Mouse (Mus musculus): ENCODE measurements around the gene Dhtkd1. TPM values are rescaled to one million over a fixed set of nuclear protein-coding genes. Genes with fewer than 3 reads are reported as not detected.
A peak's percentile ranks its signal among the peaks of the same experiment; 100 is the strongest.

Gene Dhtkd1
- polyA plus RNA-seq, 1 experiment from 2014 or later: 3.6 TPM

DNA sequence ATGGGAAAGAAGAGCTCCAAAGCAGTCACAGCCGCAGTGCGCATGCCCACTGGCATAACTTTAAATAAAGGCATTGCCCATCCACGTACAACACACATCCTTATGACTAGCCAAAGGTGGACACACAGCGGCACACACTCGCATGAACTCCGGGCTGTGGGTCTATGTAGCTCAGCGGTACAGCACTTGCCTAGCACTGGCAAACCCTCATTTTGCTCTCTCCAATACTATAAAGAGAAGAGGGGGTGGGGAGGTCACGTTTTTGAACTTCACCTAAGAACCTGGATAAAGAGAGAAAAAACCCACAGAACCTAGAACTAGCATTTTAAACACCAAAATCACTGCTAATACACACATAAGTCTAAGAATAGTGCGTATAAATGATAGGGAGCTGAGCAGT, 1.7 kb downstream of the Dhtkd1 start:
- WGBS: 95% methylated on average over 9 of the region's 9 CpGs
- DNase-seq (ENCODE audit: low spot score): no peak
- no peak for ATAC-seq (replicated peaks; ENCODE audit: low FRiP score, low TSS enrichment, low read depth)
- Histone ChIP-seq H3K9me3 (ENCODE audit: control insufficient read depth, low read length) (no peaks in the 10 kb centered on the region), H3K4me2 (ENCODE audit: low read length) (no peak overlapping the region), H3K4me3 (ENCODE audit: low read depth, low read length) (no peak overlapping the region), H3K27ac (ENCODE audit: low read depth) (no peak overlapping the region), H3K9ac (ENCODE audit: low read length) (no peak overlapping the region), H3K4me1 (replicated peaks; ENCODE audit: control insufficient read depth, insufficient read depth, low read length) (no peaks in the 10 kb centered on the region), H3K36me3 (ENCODE audit: control insufficient read depth, insufficient read depth, low read length) (no peaks in the 10 kb centered on the region), H3K27me3 (replicated peaks; ENCODE audit: control insufficient read depth, insufficient read depth, low read length) (no peaks in the 10 kb centered on the region)

DNA sequence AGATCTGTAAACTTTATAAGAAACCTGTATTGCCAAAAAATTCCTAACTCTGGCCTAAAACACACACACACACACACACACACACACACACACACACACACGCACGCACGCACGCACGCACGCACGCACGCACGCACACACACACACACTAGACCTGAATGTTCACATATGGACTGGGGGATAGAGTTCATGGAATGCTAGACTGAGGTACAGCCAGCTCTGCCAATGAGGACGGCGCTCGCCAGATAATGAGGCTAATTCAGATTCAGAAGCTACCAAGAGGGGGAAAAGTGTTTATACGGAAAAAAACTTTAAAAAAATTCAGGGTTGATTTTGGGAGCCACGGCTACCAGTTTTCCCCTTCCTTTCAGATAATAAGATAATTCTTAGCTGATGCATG, 2.7 kb downstream of the Dhtkd1 start:
- ATAC-seq (replicated peaks; ENCODE audit: low FRiP score, low TSS enrichment, low read depth) (no peak), DNase-seq (ENCODE audit: low spot score) (no peak)
- Histone ChIP-seq H3K9ac (ENCODE audit: low read length) (no peak overlapping the region), H3K4me2 (ENCODE audit: low read length) (no peak overlapping the region), H3K36me3 (ENCODE audit: control insufficient read depth, insufficient read depth, low read length) (no peaks in the 10 kb centered on the region), H3K4me3 (ENCODE audit: low read depth, low read length) (no peak overlapping the region), H3K4me1 (replicated peaks; ENCODE audit: control insufficient read depth, insufficient read depth, low read length) (no peaks in the 10 kb centered on the region), H3K27ac (ENCODE audit: low read depth) (no peak overlapping the region), H3K9me3 (ENCODE audit: control insufficient read depth, low read length) (no peaks in the 10 kb centered on the region), H3K27me3 (replicated peaks; ENCODE audit: control insufficient read depth, insufficient read depth, low read length) (no peaks in the 10 kb centered on the region)
- 89% methylated on average over 14 of the region's 14 CpGs for WGBS

DNA sequence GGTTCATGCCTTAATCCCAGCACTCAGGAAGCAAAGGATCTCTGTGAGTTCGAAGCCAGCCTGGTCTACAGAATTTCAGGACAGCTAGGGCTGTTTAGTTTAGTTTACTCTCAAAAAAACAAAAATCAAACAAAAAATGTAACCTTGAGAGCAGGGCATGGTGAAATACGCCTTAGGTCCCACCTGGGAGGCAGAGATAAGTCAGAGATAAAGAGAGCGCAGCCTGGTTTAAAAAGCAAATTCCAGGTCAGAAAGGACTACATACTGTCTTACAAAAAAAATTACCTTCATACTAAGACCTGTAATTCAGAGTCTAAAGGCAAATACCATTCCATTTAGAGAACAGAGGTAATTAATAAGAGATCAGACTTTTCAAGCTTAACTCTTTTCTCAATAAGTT, 3.3 kb downstream of the Dhtkd1 start:
- Histone ChIP-seq H3K36me3 (ENCODE audit: control insufficient read depth, insufficient read depth, low read length) (no peaks in the 10 kb centered on the region), H3K4me2 (ENCODE audit: low read length) (no peak overlapping the region), H3K27ac (ENCODE audit: low read depth) (no peak overlapping the region), H3K27me3 (replicated peaks; ENCODE audit: control insufficient read depth, insufficient read depth, low read length) (no peaks in the 10 kb centered on the region), H3K9me3 (ENCODE audit: control insufficient read depth, low read length) (no peaks in the 10 kb centered on the region), H3K9ac (ENCODE audit: low read length) (no peak overlapping the region), H3K4me3 (ENCODE audit: low read depth, low read length) (no peak overlapping the region), H3K4me1 (replicated peaks; ENCODE audit: control insufficient read depth, insufficient read depth, low read length) (no peaks in the 10 kb centered on the region)
- no peak for ATAC-seq (replicated peaks; ENCODE audit: low FRiP score, low TSS enrichment, low read depth)
- no peak for DNase-seq (ENCODE audit: low spot score)
- 86% methylated on average over 3 of the region's 3 CpGs for WGBS

DNA sequence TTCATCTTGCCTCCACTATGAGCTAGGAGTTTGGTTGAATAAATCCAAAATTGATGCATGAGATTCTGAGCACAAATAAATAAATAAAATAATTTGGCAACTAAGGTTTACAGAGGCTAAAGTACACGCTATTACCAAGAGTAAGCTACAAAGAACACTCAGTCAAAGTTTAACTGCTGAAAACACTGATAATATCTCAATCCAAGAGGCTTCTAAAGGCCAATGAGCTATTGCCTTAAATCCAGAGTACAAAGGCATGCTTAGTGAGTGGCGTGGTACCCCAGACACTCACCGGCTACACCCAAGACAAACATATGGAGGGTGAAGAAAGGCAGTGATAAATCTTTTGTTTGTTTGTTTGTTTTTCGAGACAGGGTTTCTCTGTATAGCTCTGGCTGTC, 6.0 kb downstream of the Dhtkd1 start:
- Histone ChIP-seq H3K4me2 (ENCODE audit: low read length) (no peak overlapping the region), H3K9ac (ENCODE audit: low read length) (no peak overlapping the region), H3K4me3 (ENCODE audit: low read depth, low read length) (no peak overlapping the region), H3K4me1 (replicated peaks; ENCODE audit: control insufficient read depth, insufficient read depth, low read length) (no peaks in the 10 kb centered on the region), H3K27ac (ENCODE audit: low read depth) (no peak overlapping the region), H3K27me3 (replicated peaks; ENCODE audit: control insufficient read depth, insufficient read depth, low read length) (no peaks in the 10 kb centered on the region), H3K36me3 (ENCODE audit: control insufficient read depth, insufficient read depth, low read length) (no peaks in the 10 kb centered on the region), H3K9me3 (ENCODE audit: control insufficient read depth, low read length) (no peaks in the 10 kb centered on the region)
- ATAC-seq (replicated peaks; ENCODE audit: low FRiP score, low TSS enrichment, low read depth): no peak
- WGBS: 68% methylated on average over 4 of the region's 4 CpGs
- no peak for DNase-seq (ENCODE audit: low spot score)

DNA sequence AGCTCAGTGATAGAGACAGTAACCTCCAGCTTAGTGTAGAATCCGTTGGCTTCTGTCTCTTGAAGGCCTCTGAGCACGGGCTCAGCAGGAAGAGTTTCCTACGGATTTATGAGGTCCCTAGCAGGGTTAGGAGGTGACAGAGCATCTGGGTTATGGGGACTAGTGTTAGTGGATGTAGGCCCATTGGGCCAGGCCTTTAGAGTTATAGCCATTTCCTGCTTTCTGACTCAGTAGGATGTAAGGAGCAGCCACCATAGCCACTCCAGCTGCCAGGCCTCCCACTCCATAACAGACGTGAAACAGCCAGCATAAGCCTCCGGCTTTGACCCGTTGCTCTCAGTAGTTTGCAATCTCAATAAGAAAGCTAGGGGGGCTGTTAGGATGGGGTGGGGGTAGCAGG, 6.5 kb downstream of the Dhtkd1 start:
- Histone ChIP-seq H3K27me3 (replicated peaks; ENCODE audit: control insufficient read depth, insufficient read depth, low read length) (no peaks in the 10 kb centered on the region), H3K4me3 (ENCODE audit: low read depth, low read length) (no peak overlapping the region), H3K9ac (ENCODE audit: low read length) (no peak overlapping the region), H3K4me2 (ENCODE audit: low read length) (no peak overlapping the region), H3K36me3 (ENCODE audit: control insufficient read depth, insufficient read depth, low read length) (0 out of 2 replicates have a peak, but pooled peaks cover under 1% of the 10 kb centered on the region), H3K4me1 (replicated peaks; ENCODE audit: control insufficient read depth, insufficient read depth, low read length) (no peaks in the 10 kb centered on the region), H3K9me3 (ENCODE audit: control insufficient read depth, low read length) (no peaks in the 10 kb centered on the region), H3K27ac (ENCODE audit: low read depth) (no peak overlapping the region)
- ATAC-seq (replicated peaks; ENCODE audit: low FRiP score, low TSS enrichment, low read depth) (no peak), DNase-seq (ENCODE audit: low spot score) (no peak)
- 58% methylated on average over 6 of the region's 6 CpGs for whole genome bisulfite sequencing

DNA sequence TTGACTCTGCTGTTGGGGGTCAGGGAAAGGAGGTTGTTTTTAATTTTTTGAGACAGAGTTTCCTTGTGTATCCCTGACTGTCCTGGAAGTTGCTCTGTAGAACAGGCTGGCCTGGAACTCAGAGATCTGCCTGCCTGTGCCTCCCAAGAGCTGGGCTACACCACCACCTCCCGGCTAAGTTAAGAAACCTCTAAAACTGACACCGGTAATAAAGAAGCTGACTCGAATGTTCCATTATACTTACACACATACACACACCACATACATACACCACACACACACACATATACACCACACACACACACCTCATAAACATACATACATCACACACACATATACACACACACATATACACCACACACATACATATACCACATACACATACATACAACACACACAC, 7.7 kb downstream of the Dhtkd1 start:
- Histone ChIP-seq H3K36me3 (ENCODE audit: control insufficient read depth, insufficient read depth, low read length) (0 out of 2 replicates have a peak, but pooled peaks cover 6% of the 10 kb centered on the region), H3K4me3 (ENCODE audit: low read depth, low read length) (no peak overlapping the region), H3K4me1 (replicated peaks; ENCODE audit: control insufficient read depth, insufficient read depth, low read length) (no peaks in the 10 kb centered on the region), H3K27me3 (replicated peaks; ENCODE audit: control insufficient read depth, insufficient read depth, low read length) (no peaks in the 10 kb centered on the region), H3K4me2 (ENCODE audit: low read length) (no peak overlapping the region), H3K9me3 (ENCODE audit: control insufficient read depth, low read length) (no peaks in the 10 kb centered on the region), H3K27ac (ENCODE audit: low read depth) (no peak overlapping the region), H3K9ac (ENCODE audit: low read length) (no peak overlapping the region)
- 0 out of 2 replicates have a peak, but pooled peaks have one; percentile 40 for ATAC-seq (replicated peaks; ENCODE audit: low FRiP score, low TSS enrichment, low read depth)
- DNase-seq (ENCODE audit: low spot score): no peak
- 94% methylated on average over 3 of the region's 3 CpGs for WGBS

DNA sequence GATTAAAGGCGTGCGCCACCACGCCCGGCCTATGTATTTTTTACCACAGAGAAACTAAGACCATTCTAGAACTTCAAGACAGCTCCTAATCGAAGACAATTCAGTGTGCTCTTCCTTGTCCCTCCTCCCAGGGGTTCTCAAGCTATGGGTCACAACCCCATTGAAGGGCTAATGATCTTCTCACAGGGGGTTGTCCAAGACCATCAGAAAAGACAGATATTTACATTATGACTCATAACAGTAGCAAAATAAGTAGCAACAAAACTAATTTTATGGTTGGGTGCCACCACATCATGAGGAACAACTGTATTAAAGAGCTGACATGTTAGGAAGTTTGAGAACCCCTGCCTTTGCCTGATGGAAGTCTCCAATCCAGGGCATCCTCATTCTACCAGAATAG, 10.7 kb downstream of the Dhtkd1 start:
- DNase-seq (ENCODE audit: low spot score): no peak
- 92% methylated on average over 5 of the region's 5 CpGs for WGBS
- H3K9ac ChIP-seq (ENCODE audit: low read length): no peak overlapping the region
- H3K36me3 ChIP-seq (ENCODE audit: control insufficient read depth, insufficient read depth, low read length): 0 out of 2 replicates have a peak, but pooled peaks cover 11% of the 10 kb centered on the region
- H3K27me3 ChIP-seq (replicated peaks; ENCODE audit: control insufficient read depth, insufficient read depth, low read length): no peaks in the 10 kb centered on the region
- no peak overlapping the region for H3K4me2 ChIP-seq (ENCODE audit: low read length)
- H3K9me3 ChIP-seq (ENCODE audit: control insufficient read depth, low read length): no peaks in the 10 kb centered on the region
- no peak overlapping the region for H3K4me3 ChIP-seq (ENCODE audit: low read depth, low read length)
- H3K4me1 ChIP-seq (replicated peaks; ENCODE audit: control insufficient read depth, insufficient read depth, low read length): no peaks in the 10 kb centered on the region
- no peak overlapping the region for H3K27ac ChIP-seq (ENCODE audit: low read depth)
- no peak for ATAC-seq (replicated peaks; ENCODE audit: low FRiP score, low TSS enrichment, low read depth)

DNA sequence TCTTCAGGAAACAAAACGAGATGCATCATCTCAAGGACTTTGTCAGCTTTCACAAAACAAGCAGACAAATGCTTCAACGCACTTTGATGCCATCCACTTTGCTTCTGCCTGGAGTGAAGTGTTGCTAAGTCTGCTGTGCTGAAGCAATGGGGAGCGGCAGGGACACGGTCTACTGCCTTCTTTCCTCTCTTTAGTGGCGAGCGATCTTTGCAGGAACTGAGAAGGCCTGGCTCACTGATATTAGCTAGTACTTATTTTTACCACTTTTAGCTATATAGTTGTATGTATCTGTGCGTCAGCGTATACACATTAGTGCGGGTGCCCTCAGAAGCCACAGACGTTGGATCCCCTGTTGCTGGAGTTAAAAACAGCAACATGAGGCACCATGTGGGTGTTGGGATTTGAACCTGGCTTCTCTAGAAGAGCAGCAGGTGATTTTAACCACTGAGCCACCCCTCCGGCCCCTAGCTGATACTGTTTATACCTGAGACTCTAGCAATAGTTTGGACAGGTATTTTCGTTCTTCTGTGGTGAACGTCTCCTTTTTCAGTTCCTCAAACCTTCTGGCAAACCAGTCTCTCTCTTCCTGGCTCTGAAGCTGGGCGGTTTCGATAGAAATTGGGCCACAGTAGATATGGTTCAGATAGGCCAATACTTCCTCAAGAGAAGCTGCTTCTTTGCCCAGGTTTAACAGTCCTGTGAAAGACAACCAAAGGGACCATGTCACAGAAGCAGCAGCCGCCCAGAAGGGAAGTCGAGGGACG, 12.1 kb downstream of the Dhtkd1 start:
- no peaks in the 10 kb centered on the region for H3K4me1 ChIP-seq (replicated peaks; ENCODE audit: control insufficient read depth, insufficient read depth, low read length)
- ATAC-seq (replicated peaks; ENCODE audit: low FRiP score, low TSS enrichment, low read depth) (no peak), DNase-seq (ENCODE audit: low spot score) (no peak)
- 0 out of 2 replicates have a peak, but pooled peaks cover 11% of the 10 kb centered on the region for H3K36me3 ChIP-seq (ENCODE audit: control insufficient read depth, insufficient read depth, low read length)
- H3K27ac ChIP-seq (ENCODE audit: low read depth): peak overlapping the region; percentile 19; the same call in 1 of the 2 replicates
- H3K4me3 ChIP-seq (ENCODE audit: low read depth, low read length): no peak overlapping the region
- no peak overlapping the region for H3K4me2 ChIP-seq (ENCODE audit: low read length)
- no peaks in the 10 kb centered on the region for H3K9me3 ChIP-seq (ENCODE audit: control insufficient read depth, low read length)
- 88% methylated on average over 18 of the region's 18 CpGs for WGBS
- no peak overlapping the region for H3K9ac ChIP-seq (ENCODE audit: low read length)
- no peaks in the 10 kb centered on the region for H3K27me3 ChIP-seq (replicated peaks; ENCODE audit: control insufficient read depth, insufficient read depth, low read length)

DNA sequence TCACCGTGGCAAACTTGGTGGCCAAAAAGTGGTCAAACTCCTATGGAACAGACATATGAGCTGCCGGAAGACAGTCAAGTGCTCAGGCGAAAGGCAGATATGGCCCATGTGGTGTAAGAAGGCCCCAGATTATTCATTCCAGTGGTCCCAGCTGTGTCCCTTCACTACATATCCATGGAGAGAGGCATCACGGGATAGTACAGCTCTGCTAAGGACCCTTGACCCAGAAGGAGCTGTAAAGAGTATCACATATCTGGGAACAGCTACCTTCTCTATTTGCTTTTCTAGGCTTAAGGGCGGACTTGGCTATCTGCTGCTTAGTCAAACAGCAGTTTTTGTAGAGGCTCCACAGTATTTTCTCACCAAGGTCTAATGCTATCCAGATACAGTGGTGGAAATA, 12.8 kb downstream of the Dhtkd1 start:
- no peak overlapping the region for H3K4me3 ChIP-seq (ENCODE audit: low read depth, low read length)
- H3K36me3 ChIP-seq (ENCODE audit: control insufficient read depth, insufficient read depth, low read length): 0 out of 2 replicates have a peak, but pooled peaks cover 11% of the 10 kb centered on the region
- H3K9ac ChIP-seq (ENCODE audit: low read length): no peak overlapping the region
- H3K27ac ChIP-seq (ENCODE audit: low read depth): 0 out of 2 replicates have a peak overlapping the region, but pooled peaks have one; percentile 19
- no peak for DNase-seq (ENCODE audit: low spot score)
- peak; percentile 55 for ATAC-seq (replicated peaks; ENCODE audit: low FRiP score, low TSS enrichment, low read depth)
- whole genome bisulfite sequencing: 76% methylated on average over 5 of the region's 5 CpGs
- H3K4me1 ChIP-seq (replicated peaks; ENCODE audit: control insufficient read depth, insufficient read depth, low read length): no peaks in the 10 kb centered on the region
- H3K4me2 ChIP-seq (ENCODE audit: low read length): no peak overlapping the region
- no peaks in the 10 kb centered on the region for H3K9me3 ChIP-seq (ENCODE audit: control insufficient read depth, low read length)
- no peaks in the 10 kb centered on the region for H3K27me3 ChIP-seq (replicated peaks; ENCODE audit: control insufficient read depth, insufficient read depth, low read length)
